Mouse (Mus musculus): Measurements from ENCODE around the gene Spint1.

GRCm38 (mm10) chr2:119197493-119197892, 39.7 kb upstream of the Spint1 start:
- TF ChIP-seq CTCF (IDR thresholded peaks at IDR 0.05; ENCODE audit: extremely low read depth, insufficient read length, insufficient replicate concordance, low read depth, low read length) (no peak), POLR2A (IDR thresholded peaks at IDR 0.05; ENCODE audit: low read depth, low read length) (no peak)
